Mouse (Mus musculus): ENCODE measurements around the gene Olfr412.

Olfr412 gene

GRCm38 (mm10) chr11:74414112-74414511, 52.2 kb downstream of the Olfr412 start:
- DNase-seq: no peak

GRCm38 (mm10) chr11:74415736-74416135, 53.9 kb downstream of the Olfr412 start:
- DNase-seq: no peak

All from lung, adult 18-20 months (tissue).